Mouse (Mus musculus): ENCODE results near the gene Psmd8. TPM values are rescaled to one million over a fixed set of nuclear protein-coding genes. Genes with fewer than 3 reads are reported as not detected.
"Not testable (repeated sequence)": the region's sequence is repeated elsewhere in the genome, so short reads cannot be mapped to it uniquely, and the experiment has no call there.

The Psmd8 gene
- polyA plus RNA-seq, 1 experiment from 2014 or later: 315 TPM

GRCm38 (mm10) chr7:29202577-29202976 is 22.1 kb upstream of the Psmd8 start:
- H3K9me3 ChIP-seq: no peaks in the 10 kb centered on the region
- H3K27me3 ChIP-seq: 0 out of 2 replicates have a peak, but pooled peaks cover 6% of the 10 kb centered on the region
- no peaks in the 10 kb centered on the region for H3K4me1 ChIP-seq (replicated peaks)
- H3K9ac ChIP-seq (replicated peaks): no peak overlapping the region
- no peaks in the 10 kb centered on the region for H3K36me3 ChIP-seq
- no peak overlapping the region for H3K4me3 ChIP-seq (replicated peaks)
- WGBS: 85% methylated on average over 5 of the region's 6 CpGs
- H3K4me2 ChIP-seq (replicated peaks): no peak overlapping the region
- ATAC-seq: no peak
- no peak overlapping the region for H3K27ac ChIP-seq

GRCm38 (mm10) chr7:29194230-29194629 is 13.7 kb upstream of the Psmd8 start:
- H3K4me3 ChIP-seq (replicated peaks); ATAC-seq; H3K4me2 ChIP-seq (replicated peaks); H3K9ac ChIP-seq (replicated peaks); H3K4me1 ChIP-seq (replicated peaks); H3K27ac ChIP-seq; H3K27me3 ChIP-seq; H3K9me3 ChIP-seq; H3K36me3 ChIP-seq: not testable (repeated sequence)
- 96% methylated on average over 1 of the region's 1 CpGs for WGBS

GRCm38 (mm10) chr7:29181323-29181722 is 822 bp upstream of the Psmd8 start:
- H3K27ac ChIP-seq; H3K9me3 ChIP-seq; ATAC-seq; H3K36me3 ChIP-seq; H3K9ac ChIP-seq (replicated peaks); H3K4me3 ChIP-seq (replicated peaks); H3K27me3 ChIP-seq: not testable (repeated sequence)
- 80% methylated on average over 4 of the region's 4 CpGs for WGBS
- Histone ChIP-seq H3K4me2 (replicated peaks) (peak overlapping the region; percentile 92; the same call in 1 of the 2 replicates), H3K4me1 (replicated peaks) (peaks cover 22% of the 10 kb centered on the region)

DNA sequence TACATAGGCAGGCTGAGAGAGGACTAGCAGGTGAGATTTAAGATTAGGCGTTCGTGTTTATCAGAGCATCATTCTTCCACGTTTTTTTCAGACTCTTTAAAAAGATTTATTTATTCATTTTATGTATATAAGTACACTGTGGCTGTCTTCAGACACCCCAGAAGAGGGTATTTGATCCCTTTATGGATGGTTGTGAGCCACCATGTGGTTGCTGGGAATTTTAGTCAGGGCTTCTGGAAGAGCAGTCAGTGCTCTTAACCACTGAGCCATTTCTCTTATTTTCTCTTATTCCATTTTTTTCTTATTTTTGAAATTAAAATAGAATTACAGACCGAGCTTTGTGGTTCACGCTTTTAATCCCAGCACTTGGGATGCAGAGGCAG is 344 bp upstream of the Psmd8 start:
- H3K27ac ChIP-seq: peak overlapping the region; percentile 71
- H3K27me3 ChIP-seq: no peaks in the 10 kb centered on the region
- H3K4me1 ChIP-seq (replicated peaks): peaks cover 22% of the 10 kb centered on the region
- H3K9ac ChIP-seq (replicated peaks): no peak overlapping the region
- ATAC-seq: peak; percentile 50
- H3K36me3 ChIP-seq: peaks cover 12% of the 10 kb centered on the region
- peak overlapping the region; percentile 84 for H3K4me3 ChIP-seq (replicated peaks)
- 40% methylated on average over 5 of the region's 5 CpGs for WGBS
- H3K9me3 ChIP-seq: no peaks in the 10 kb centered on the region
- H3K4me2 ChIP-seq (replicated peaks): peak overlapping the region; percentile 92

- 57% methylated on average over 7 of the region's 7 CpGs for WGBS
- H3K4me1 ChIP-seq (replicated peaks): peaks cover 22% of the 10 kb centered on the region
- no peak overlapping the region for H3K27ac ChIP-seq
- no peaks in the 10 kb centered on the region for H3K9me3 ChIP-seq
- peaks cover 27% of the 10 kb centered on the region for H3K36me3 ChIP-seq
- H3K4me3 ChIP-seq (replicated peaks): peak overlapping the region; percentile 84
- peak overlapping the region; percentile 86 for H3K9ac ChIP-seq (replicated peaks)
- peaks cover 9% of the 10 kb centered on the region for H3K27me3 ChIP-seq
- H3K4me2 ChIP-seq (replicated peaks): peak overlapping the region; percentile 92
- ATAC-seq: no peak
Observed at GRCm38 (mm10) chr7:29179323-29179722, 1.2 kb downstream of the Psmd8 start.

- Histone ChIP-seq H3K4me2 (replicated peaks) (no peak overlapping the region), H3K9me3 (no peaks in the 10 kb centered on the region), H3K4me1 (replicated peaks) (peaks cover 22% of the 10 kb centered on the region), H3K27me3 (peaks cover 22% of the 10 kb centered on the region), H3K9ac (replicated peaks) (no peak overlapping the region), H3K27ac (no peak overlapping the region), H3K4me3 (replicated peaks) (peak overlapping the region; percentile 84; the same call in 1 of the 2 replicates), H3K36me3 (peaks cover 40% of the 10 kb centered on the region)
- WGBS: 94% methylated on average over 4 of the region's 4 CpGs
- ATAC-seq: no peak
Observed at GRCm38 (mm10) chr7:29178106-29178505, 2.4 kb downstream of the Psmd8 start.

DNA sequence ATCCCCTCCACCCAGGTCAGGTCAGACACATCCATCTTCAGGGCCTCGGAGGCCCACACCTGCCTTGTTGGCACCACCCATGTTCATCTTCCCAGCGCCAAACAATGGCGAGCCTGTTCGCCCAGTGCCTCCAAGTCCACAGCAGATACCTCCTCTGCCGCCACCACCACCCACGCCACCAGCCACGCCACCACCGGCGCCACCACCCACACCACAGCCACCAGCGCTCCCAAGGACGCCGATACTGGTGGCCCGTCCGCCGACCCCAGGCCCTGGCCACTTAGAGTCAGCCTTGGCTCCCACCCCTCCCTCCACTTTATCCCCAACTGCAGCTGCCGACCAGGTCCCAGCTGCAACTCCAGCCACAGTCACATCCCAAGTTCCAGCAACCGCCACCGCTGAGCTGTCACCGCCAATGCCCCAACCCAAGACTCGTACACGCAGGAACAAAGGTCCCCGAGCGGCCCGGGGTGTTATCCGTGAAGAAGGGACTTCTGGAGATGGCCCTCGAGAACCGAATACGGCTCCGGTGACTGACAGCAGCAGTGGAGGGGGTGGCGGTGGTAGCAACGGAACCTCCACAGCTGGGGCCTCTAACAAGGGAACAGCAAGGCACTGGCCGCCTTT is 8.0 kb downstream of the Psmd8 start:
- WGBS: 30% methylated on average over 32 of the region's 32 CpGs
- H3K4me3 ChIP-seq (replicated peaks): no peak overlapping the region
- no peak for ATAC-seq
- no peak overlapping the region for H3K27ac ChIP-seq
- H3K9me3 ChIP-seq: no peaks in the 10 kb centered on the region
- H3K36me3 ChIP-seq: peaks cover 46% of the 10 kb centered on the region
- H3K27me3 ChIP-seq: peaks cover 47% of the 10 kb centered on the region
- H3K4me2 ChIP-seq (replicated peaks): 0 out of 2 replicates have a peak overlapping the region, but pooled peaks have one; percentile 66
- 0 out of 2 replicates have a peak overlapping the region, but pooled peaks have one; percentile 48 for H3K9ac ChIP-seq (replicated peaks)
- H3K4me1 ChIP-seq (replicated peaks): peaks cover 39% of the 10 kb centered on the region

DNA sequence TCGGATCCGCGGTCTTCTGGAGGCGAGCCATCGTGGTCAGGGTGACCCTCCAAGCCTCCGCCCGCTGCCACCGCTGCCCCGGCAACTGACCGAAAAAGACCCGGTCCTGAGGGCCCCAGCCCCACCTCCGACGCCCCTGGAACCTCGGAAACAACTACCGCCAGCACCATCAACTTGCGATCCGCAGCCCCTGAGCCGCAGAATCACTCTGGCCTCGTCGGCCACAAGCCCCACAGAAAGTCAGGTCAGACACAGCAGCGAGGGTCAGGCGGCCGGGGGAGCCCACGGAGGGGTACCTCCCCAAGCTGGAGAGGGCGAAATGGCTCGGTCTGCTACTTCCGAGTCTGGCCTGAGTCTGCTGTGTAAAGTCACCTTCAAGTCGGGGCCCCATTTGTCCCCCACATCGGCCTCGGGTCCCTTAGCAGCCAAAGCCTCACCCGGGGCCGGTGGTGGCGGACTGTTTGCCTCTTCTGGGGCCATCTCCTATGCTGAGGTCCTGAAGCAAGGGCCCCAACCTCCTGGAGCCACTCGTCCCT is 8.9 kb downstream of the Psmd8 start:
- H3K27me3 ChIP-seq: peaks cover 47% of the 10 kb centered on the region

DNA sequence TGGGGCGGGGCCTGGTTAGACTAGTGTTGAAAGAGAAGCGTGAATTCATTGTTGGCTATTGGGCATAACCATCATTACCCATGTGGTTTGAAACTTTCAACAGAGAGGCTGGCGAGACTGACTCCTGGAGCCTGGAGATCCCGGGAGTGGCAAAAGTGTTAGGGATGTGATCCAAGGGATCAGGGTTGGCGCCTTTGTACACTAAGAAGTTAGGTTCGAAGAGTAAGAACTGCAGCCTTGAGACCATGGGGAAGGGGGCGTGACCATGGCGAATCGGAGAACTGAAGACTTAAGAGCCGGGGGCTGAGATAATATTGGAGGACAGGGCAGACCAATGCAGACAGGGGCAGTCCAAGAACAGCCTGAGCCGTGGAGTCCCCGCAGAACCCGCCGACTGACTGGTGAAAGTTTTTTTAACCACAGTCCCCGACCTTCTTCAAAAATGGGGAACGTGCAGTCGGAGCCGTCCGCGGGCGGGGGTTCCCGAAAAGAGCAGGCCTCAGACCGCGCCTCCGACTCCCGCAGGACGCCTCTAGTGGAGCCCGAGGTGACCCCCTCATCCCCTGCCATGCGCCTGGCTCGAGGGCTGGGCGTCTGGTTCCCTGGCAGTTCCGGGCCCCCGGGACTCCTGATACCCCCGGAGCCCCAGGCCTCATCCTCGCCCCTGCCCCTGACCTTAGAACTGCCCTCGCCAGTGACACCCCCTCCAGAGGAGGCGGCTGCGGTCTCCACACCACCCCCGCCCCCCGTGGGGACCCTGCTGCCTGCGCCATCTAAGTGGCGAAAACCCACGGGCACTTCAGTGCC is 9.5 kb downstream of the Psmd8 start:
- WGBS: 1% methylated on average over 43 of the region's 43 CpGs
- Histone ChIP-seq H3K9me3 (no peaks in the 10 kb centered on the region), H3K36me3 (peaks cover 39% of the 10 kb centered on the region), H3K4me3 (replicated peaks) (peak overlapping the region; percentile 67), H3K4me1 (replicated peaks) (peaks cover 44% of the 10 kb centered on the region), H3K4me2 (replicated peaks) (peak overlapping the region; percentile 66), H3K9ac (replicated peaks) (peak overlapping the region; percentile 48), H3K27ac (no peak overlapping the region), H3K27me3 (peaks cover 47% of the 10 kb centered on the region)
- ATAC-seq: no peak

More for the DNA sequence above, 8.9 kb downstream of the Psmd8 start:
- WGBS: 5% methylated on average over 34 of the region's 34 CpGs
- peak overlapping the region; percentile 48 for H3K9ac ChIP-seq (replicated peaks)
- peak overlapping the region; percentile 67 for H3K4me3 ChIP-seq (replicated peaks)
- peak overlapping the region; percentile 66 for H3K4me2 ChIP-seq (replicated peaks)
- no peaks in the 10 kb centered on the region for H3K9me3 ChIP-seq
- no peak overlapping the region for H3K27ac ChIP-seq
- ATAC-seq: no peak
- peaks cover 42% of the 10 kb centered on the region for H3K36me3 ChIP-seq
- peaks cover 44% of the 10 kb centered on the region for H3K4me1 ChIP-seq (replicated peaks)

DNA sequence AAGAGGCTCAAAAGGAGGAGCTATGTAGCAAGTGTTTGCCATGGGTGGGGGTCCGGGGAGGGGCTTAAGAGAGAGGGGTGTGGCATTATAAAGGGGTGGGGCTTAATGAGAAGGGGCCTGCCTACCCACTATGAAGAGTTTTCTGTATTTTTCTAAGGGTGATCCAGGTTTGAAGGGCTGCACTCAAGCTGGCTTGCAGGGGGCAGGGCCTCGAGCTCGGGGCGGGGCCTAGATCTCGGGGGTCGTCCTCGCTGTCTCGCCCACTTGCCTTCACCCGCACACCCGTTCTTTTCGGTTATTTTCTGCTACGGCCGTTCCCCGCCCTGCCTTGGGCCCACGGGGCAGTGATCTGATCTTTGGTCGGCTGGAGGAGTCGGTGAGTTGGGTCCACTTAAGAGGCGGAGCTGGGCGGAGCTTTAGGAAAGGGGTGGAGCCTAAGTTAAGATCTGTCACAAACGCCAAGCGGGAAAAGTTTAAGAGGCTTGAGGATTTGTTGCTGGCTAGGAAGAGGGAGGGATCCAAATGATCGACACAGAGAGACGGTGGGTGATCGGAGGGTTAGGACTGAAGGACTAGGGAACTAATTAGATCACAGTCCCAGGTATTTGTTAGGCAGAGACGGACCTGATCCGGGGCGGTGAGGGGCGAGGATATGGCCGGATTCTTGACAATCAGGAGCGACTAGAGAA is 10.3 kb downstream of the Psmd8 start, which contains the start of the genes Ggn and Spred3:
TSS of gene Ggn (plus strand) at position 145 of the 689 bp plus-strand sequence.
TSS of gene Spred3 (minus strand) at position 346 of the 689 bp plus-strand sequence.
- peak; percentile 44 for ATAC-seq
- H3K36me3 ChIP-seq: peaks cover 31% of the 10 kb centered on the region
- H3K27me3 ChIP-seq: peaks cover 47% of the 10 kb centered on the region
- H3K4me2 ChIP-seq (replicated peaks): peak within 1 kb of the TSS; percentile 66
- H3K27ac ChIP-seq: peak within 1 kb of the TSS; percentile 87
- no peaks in the 10 kb centered on the region for H3K9me3 ChIP-seq
- peaks cover 44% of the 10 kb centered on the region for H3K4me1 ChIP-seq (replicated peaks)
- under 1% methylated on average over 30 of the region's 30 CpGs for WGBS
- H3K4me3 ChIP-seq (replicated peaks): peak within 1 kb of the TSS; percentile 67
- H3K9ac ChIP-seq (replicated peaks): peak within 1 kb of the TSS; percentile 70

- peaks cover 39% of the 10 kb centered on the region for H3K27me3 ChIP-seq
- peak overlapping the region; percentile 87 for H3K27ac ChIP-seq
- H3K9ac ChIP-seq (replicated peaks): peak overlapping the region; percentile 70
- H3K9me3 ChIP-seq: no peaks in the 10 kb centered on the region
- under 1% methylated on average over 31 of the region's 39 CpGs for WGBS
- peak; percentile 76 for ATAC-seq
- H3K4me3 ChIP-seq (replicated peaks): peak overlapping the region; percentile 67
- H3K4me2 ChIP-seq (replicated peaks): peak overlapping the region; percentile 66
- peaks cover 24% of the 10 kb centered on the region for H3K36me3 ChIP-seq
- peaks cover 44% of the 10 kb centered on the region for H3K4me1 ChIP-seq (replicated peaks)
Observed at GRCm38 (mm10) chr7:29169231-29170065, 11.1 kb downstream of the Psmd8 start.
